Mouse (Mus musculus): ENCODE results near the gene Nceh1.

GRCm38 (mm10) chr3:27162410-27162804, 20.4 kb upstream of the Nceh1 start:
- TF ChIP-seq CTCF (IDR thresholded peaks at IDR 0.05; ENCODE audit: low read depth, low read length) (no peak), TAL1 (conservative IDR thresholded peaks at IDR 0.05; ENCODE audit: low read depth, low read length) (no peak), GATA1 (IDR thresholded peaks at IDR 0.05; ENCODE audit: borderline replicate concordance, low read length) (no peak), POLR2AphosphoS5 (IDR thresholded peaks at IDR 0.05; ENCODE audit: insufficient replicate concordance, low read depth, low read length) (no peak), GATA2 (IDR thresholded peaks at IDR 0.05; ENCODE audit: borderline replicate concordance, low read depth, low read length) (no peak)

All from G1E (cell line).